Mouse (Mus musculus): ENCODE measurements around the gene Gm10799.

DNA sequence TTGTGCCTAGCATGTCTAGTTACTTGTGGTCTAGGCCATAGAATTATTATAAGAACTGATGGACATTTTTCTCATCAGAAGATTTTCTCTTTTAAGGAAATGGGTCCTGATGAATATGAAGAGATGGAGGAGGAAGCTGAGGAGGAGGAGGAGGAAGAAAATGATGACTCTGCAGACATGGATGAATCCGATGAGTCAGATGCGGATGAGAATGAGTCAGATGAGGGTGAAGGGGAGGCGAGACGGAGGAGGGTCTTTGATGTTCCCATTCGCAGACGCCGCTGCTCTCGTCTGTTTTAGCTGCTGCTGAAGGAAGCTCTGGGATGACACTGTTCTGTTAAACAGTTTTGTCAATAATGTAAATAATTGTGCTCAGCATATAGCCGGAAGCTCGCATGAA is 8.6 kb downstream of the Gm10799 start:
- no peak for TF ChIP-seq POLR2A (IDR thresholded peaks at IDR 0.05; ENCODE audit: insufficient read length, low read depth)
- TF ChIP-seq USF1 (IDR thresholded peaks at IDR 0.05; ENCODE audit: low read depth), result no peak
- no peak for TF ChIP-seq MYOG (IDR thresholded peaks at IDR 0.05; ENCODE audit: control insufficient read depth in 1 of 3, insufficient read depth in 1 of 3, insufficient read length in 2 of 3, low read depth in 2 of 3)
